Mouse (Mus musculus) right cerebral cortex, postnatal 25 days (tissue): ENCODE results near the gene Ttc23l.
"Not testable (repeated sequence)": the region's sequence is repeated elsewhere in the genome, so short reads cannot be mapped to it uniquely, and the experiment has no call there.

Experiments
- DNase-seq: peaks from one replicate; pipeline ENCODE4 v3.0.0; 2022

Gene Ttc23l

GRCm38 (mm10) chr15:10558465-10558864 lies at the start of gene Ttc23l:
TSS of gene Ttc23l (minus strand) at chr15:10558668.
- DNase-seq = no peak

DNA sequence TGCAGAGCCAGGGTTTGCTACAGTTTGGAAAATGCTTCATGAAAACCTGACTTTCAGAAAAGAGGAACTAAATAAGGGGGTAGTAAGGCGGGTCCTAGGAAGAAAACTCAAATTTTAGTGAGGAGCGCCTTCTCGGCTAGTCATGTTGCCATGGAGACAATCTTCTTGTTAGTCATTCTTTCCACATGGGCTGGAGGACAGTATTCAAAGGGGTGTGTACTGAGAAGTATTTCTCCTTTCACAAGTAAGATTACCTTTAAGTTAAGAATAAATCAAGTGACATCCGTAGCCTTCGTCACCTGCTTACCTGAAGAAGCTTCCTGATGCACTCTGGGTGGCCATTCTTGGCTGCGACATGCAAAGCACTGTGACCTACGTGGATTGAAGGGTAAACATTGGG lies 40.9 kb upstream of the Ttc23l start:
- no peak for DNase-seq

DNA sequence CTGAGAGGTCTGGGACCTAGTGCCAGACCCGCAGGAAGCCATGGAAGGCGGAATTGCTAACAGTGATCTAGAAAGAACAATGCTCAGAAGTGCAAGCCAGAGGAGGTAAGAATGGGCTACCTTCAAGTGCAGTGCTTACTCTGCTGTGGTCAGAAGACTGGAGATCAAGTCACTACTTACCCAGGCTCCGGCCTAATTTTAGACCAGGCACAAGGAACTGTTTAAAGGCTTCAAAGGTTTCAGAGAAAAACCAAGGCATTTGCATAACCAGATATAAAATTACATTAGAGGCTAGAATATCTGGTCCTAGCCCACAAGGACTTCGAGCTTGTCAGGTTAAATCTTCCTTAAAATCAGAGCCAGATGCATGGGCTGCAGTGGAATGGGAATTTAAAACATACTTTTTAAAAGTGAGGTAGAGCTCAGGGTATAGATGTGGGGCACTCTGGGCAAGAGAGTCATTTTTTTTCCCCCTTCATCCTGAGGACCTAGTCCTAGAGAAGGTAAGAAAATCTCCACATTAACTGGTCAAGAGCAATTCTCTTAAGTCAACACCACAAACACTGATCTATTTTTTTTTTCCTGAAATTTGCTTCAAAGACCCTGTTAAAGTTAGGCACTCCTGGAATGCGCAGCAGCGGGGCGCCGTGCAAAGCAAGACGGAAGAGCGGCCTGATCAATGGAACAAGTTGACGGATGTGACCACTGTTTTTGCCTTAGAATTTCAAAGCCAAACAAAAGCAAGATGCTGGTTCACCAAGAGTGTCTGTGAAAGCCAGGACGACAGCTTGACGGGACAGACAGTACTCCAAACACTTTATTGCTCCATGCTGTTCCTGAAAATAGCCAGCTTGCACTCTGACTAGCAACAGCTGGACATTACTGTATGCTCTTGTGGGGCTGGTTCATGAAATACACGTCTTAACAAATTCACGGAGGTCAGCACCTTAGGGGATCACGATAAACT lies 40.1 kb upstream of the Ttc23l start:
- DNase-seq = no peak

GRCm38 (mm10) chr15:10596871-10597270 lies 38.4 kb upstream of the Ttc23l start:
- no peak for DNase-seq

GRCm38 (mm10) chr15:10595408-10595807 lies 36.9 kb upstream of the Ttc23l start:
- no peak for DNase-seq

- no peak for DNase-seq
These were observed 36.4 kb upstream of the Ttc23l start for GRCm38 (mm10) chr15:10594910-10595309.

DNA sequence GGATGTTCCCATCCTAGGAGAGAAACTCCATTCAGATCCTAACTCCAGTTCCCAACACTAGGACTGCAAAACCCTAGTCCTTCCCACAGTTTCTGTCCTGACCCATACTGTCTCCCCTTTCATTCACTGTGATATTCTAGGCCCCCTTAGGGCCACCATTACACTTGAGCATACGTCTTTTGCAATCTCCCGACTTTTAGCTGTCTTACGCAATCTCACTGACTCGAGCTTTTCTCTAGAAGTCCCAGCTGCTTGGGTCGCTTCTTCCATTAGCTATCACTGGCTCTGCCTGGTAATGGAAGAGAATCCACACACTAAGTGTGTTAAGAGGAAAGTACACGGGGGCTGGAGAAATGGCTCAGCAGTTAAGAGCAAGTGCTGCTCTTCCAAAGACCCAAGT lies 34.6 kb upstream of the Ttc23l start:
- DNase-seq = no peak

GRCm38 (mm10) chr15:10586565-10586964 lies 28.1 kb upstream of the Ttc23l start:
- no peak for DNase-seq

DNA sequence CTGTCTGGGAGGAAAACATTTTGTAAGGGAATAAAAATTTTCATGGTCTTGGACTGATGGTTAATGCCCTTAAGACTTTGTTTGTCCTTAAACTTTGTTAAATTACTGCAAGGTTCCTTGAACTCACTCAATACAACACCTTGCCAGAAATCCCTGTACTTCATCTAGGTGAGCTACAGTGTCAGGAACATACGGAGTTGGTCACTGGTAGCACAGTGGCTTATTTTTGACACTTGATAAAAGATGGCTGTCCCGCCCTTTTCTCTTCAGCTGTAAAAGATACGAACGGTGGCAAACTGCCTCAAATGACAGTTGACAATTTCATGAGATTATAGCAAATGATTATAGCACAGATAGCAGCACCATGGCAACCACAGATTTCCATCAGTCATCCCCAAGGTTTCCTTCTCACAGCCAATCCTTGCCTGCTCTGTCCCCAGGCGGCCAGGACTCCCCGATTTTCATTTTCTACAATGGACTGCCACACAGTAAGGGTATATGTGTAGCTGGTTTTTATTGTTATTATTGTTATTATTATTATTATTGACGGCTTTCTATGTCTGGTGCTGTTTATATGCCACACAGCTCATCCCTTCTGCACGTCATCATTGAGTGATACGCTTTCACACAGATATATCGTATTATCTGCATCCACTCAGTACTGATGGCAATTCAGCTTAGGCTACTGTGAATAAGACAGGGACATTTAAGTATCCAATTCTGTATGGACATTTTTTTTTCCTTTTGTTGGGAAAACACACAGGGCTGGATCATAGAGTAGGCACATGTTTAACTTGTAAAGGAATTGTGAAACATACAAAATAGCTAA lies 26.1 kb upstream of the Ttc23l start:
- DNase-seq = no peak

GRCm38 (mm10) chr15:10583408-10583807 lies 24.9 kb upstream of the Ttc23l start:
- DNase-seq = no peak

GRCm38 (mm10) chr15:10579159-10579558 lies 20.7 kb upstream of the Ttc23l start:
- DNase-seq = no peak

- DNase-seq = no peak
These were observed 8.0 kb upstream of the Ttc23l start for GRCm38 (mm10) chr15:10566486-10566885.

GRCm38 (mm10) chr15:10564201-10564600 lies 5.7 kb upstream of the Ttc23l start:
- no peak for DNase-seq

DNA sequence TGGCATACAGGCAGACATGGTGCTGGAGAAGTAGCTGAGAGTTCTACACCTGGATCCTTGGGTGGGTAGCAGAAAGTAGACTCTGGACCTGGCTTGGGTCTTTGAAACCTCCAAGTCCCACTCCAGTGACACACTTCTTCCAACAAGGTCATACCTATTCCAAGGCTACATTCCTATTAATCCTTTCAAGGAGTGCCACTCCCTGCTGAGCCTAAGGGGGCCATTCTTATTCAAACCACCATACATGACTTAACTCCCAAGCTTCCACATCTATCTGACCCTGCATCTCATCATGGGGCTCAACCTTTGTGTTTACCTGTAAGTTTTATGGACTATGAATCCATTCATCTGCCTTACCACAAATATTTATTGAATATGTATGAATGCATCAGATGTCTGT lies 3.8 kb upstream of the Ttc23l start:
- DNase-seq = no peak

- DNase-seq = no peak
These were observed 1.5 kb upstream of the Ttc23l start for GRCm38 (mm10) chr15:10560005-10560404.

- no peak for DNase-seq
These were observed 4.1 kb downstream of the Ttc23l start for GRCm38 (mm10) chr15:10554336-10554735.

GRCm38 (mm10) chr15:10540271-10541088 lies 18.0 kb downstream of the Ttc23l start:
- no peak for DNase-seq

- DNase-seq = no peak
These were observed 22.5 kb downstream of the Ttc23l start for GRCm38 (mm10) chr15:10535969-10536368.

GRCm38 (mm10) chr15:10534591-10534990 lies 23.9 kb downstream of the Ttc23l start:
- DNase-seq = no peak

DNA sequence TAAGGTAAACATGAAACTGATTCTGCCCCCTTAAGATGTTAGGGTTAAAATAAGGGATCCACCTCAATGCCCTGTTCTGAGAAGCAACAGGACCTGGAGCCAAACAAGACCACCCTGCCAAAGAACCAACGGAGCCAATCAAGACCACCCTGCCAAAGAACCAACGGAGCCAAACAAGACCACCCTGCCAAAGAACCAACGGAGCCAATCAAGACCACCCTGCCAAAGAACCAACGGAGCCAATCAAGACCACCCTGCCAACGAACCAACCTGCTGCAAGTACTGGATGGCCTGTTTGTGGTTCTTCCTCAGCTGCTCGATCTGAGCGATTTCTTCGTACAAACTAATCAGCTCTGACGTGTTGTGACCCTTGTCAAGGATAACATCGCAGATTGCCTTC lies 25.1 kb downstream of the Ttc23l start:
- not testable (repeated sequence) for DNase-seq

- DNase-seq = no peak
These were observed 27.1 kb downstream of the Ttc23l start for GRCm38 (mm10) chr15:10531352-10531751.

DNA sequence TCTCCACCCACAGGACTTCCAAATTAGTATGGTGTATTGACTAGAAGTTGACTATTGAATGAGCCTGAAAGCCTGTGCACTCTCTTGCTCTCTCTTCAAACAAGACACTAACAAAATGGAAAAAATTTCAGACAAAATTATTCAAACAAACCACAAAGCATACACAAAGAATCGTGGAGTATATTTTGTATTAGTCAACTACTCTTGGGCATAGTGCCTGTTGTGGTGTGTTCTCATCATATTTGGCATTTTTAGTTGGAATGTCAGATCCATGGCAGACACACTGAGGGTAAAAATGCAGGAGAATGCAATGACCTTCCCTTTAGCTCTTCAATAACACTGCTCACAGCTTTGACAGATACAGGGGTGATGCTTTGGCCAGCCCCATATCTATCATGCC lies 32.6 kb downstream of the Ttc23l start:
- DNase-seq = no peak

GRCm38 (mm10) chr15:10515166-10515565 lies 43.3 kb downstream of the Ttc23l start:
- DNase-seq = no peak
